Mouse (Mus musculus) heart, embryonic 11.5 days (tissue): ENCODE data around the gene Gemin7. TPM values are rescaled to one million over a fixed set of nuclear protein-coding genes. Genes with fewer than 3 reads are reported as not detected.
A peak's percentile ranks its signal among the peaks of the same experiment; 100 is the strongest.

Experiments used
- ATAC-seq: fragments of 200-750 bp; cut with Nextera tagmentation; replicated peaks from 2 replicates; pipeline ENCODE4 v1.8.0; 2017; ENCODE audit warnings: moderate library complexity; ENCODE audit not compliant: insufficient number of reproducible peaks, low FRiP score, low TSS enrichment
- H3K27ac ChIP-seq: fragments of 300-500 bp; sonication (generic); 2 replicates; pipeline ENCODE4 v1.5.1; 2014; ENCODE audit warnings: mild to moderate bottlenecking, low read depth, low read length
- H3K27me3 ChIP-seq: fragments of 300-500 bp; sonication (generic); 2 replicates; pipeline ENCODE4 v1.6.1; 2014; ENCODE audit warnings: mild to moderate bottlenecking, low read length, mixed read lengths; ENCODE audit not compliant: control insufficient read depth, insufficient read depth
- H3K36me3 ChIP-seq: fragments of 300-500 bp; sonication (generic); 2 replicates; pipeline ENCODE4 v1.6.1; 2014; ENCODE audit warnings: mild to moderate bottlenecking, low read length, moderate library complexity, mixed read lengths; ENCODE audit not compliant: control insufficient read depth, insufficient read depth
- H3K4me1 ChIP-seq: fragments of 300-500 bp; sonication (generic); 2 replicates; pipeline ENCODE4 v1.6.1; 2014; ENCODE audit warnings: low read length; ENCODE audit not compliant: control insufficient read depth, insufficient read depth
- H3K4me2 ChIP-seq: fragments of 300-500 bp; sonication (generic); 2 replicates; pipeline ENCODE4 v1.6.1; 2014; ENCODE audit warnings: mild to moderate bottlenecking, moderate library complexity
- H3K4me3 ChIP-seq: fragments of 300-500 bp; sonication (generic); 2 replicates; pipeline ENCODE4 v1.5.1; 2014; ENCODE audit warnings: low read depth, low read length
- H3K9ac ChIP-seq: fragments of 300-500 bp; sonication (generic); 2 replicates; pipeline ENCODE4 v1.6.1; 2014; ENCODE audit warnings: mild to moderate bottlenecking, low read depth, low read length, moderate library complexity
- H3K9me3 ChIP-seq: fragments of 300-500 bp; sonication (generic); replicated peaks from 2 replicates; pipeline ENCODE4 v1.6.1; 2016; ENCODE audit warnings: low read length; ENCODE audit not compliant: control insufficient read depth
- WGBS: fragments of 180-500 bp; shearing (Covaris S2); extraction: QIAGEN DNeasy Blood & Tissue Kit; methylation state at CpG from one replicate; pipeline ENCODE4 v1.1.7; 2014; ENCODE audit not compliant: insufficient replicate concordance; 5-methylcytosine and 5-hydroxymethylcytosine counted together
- polyA plus RNA-seq: library from polyadenylated mRNA; unstranded; fragments of >200 nt; fragmentation: Nextera tagmentation; extraction: Ambion mirVana; gene quantifications from 2 replicates; pipeline ENCODE4 v1.2.1, GENCODE M21; 2014

Gemin7 gene
- polyA plus RNA-seq, 1 experiment from 2014 or later, result 141 TPM

- peak overlapping the region; percentile 94; the same call in 1 of the 2 replicates for H3K27ac ChIP-seq
- H3K36me3 ChIP-seq, result peaks cover 18% of the 10 kb centered on the region
- peak overlapping the region; percentile 97 for H3K4me3 ChIP-seq
- WGBS, result 21% methylated on average over 11 of the region's 11 CpGs
- peaks cover 3% of the 10 kb centered on the region; the same call in 1 of the 2 replicates for H3K9me3 ChIP-seq
- ATAC-seq, result no peak
- H3K9ac ChIP-seq, result peak overlapping the region; percentile 96
- H3K4me1 ChIP-seq, result peaks cover 43% of the 10 kb centered on the region
- peak overlapping the region; percentile 100 for H3K4me2 ChIP-seq
- no peaks in the 10 kb centered on the region for H3K27me3 ChIP-seq
Observed at GRCm38 (mm10) chr7:19560491-19561260, 16.7 kb downstream of the Gemin7 start.

GRCm38 (mm10) chr7:19558965-19559364, 18.4 kb downstream of the Gemin7 start:
- Histone ChIP-seq H3K9ac (peak overlapping the region; percentile 34; the same call in 1 of the 2 replicates), H3K27me3 (no peaks in the 10 kb centered on the region), H3K4me1 (peaks cover 43% of the 10 kb centered on the region), H3K27ac (no peak overlapping the region), H3K36me3 (0 out of 2 replicates have a peak, but pooled peaks cover 7% of the 10 kb centered on the region), H3K4me3 (no peak overlapping the region), H3K9me3 (no peaks in the 10 kb centered on the region), H3K4me2 (no peak overlapping the region; the same call in 1 of the 2 replicates)
- ATAC-seq, result no peak
- WGBS, result 36% methylated on average over 2 of the region's 2 CpGs

DNA sequence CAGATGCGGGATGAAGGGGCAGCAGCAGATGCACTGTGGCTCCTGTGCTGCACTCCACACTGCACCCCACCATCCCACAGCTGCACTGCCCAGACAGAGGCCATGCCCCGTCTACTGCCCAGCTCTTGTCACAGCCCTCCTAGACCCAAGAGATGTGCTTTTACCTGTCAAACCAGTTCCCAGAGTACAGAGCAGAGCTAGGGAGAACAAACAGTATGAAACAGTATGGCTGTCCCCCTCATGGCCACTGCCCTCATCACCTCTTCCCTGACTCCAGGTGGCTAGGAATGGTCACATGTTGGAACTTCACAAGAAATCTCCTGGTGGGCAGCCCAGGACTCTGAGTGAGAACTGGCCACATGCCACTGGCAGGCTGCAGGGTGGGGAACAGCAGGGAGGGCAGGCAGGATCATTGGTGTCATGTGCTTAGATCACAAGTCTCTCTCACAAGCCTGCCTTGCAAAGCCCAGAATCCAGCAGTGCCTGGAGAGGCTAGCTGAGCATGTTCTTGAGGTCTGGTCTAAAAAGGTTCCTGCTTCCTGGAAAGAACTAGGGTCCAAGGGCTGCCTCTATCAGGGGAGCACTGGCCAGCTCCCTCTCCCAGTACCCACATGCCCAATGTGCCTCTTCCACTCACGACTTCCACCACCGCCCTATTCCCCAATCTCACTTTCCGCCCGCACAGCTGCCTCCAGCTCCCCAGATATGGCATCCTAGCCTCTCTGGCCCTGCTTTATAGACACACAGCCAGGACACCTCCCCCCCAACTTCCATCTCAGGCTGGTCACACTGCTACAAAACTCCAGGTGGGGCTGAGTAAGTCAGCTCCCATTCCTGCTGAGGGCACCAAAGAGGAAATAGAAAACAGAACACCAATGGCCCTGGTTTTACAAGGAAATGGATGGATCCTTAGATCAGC, 19.2 kb downstream of the Gemin7 start:
- no peak for ATAC-seq
- Histone ChIP-seq H3K4me2 (no peak overlapping the region), H3K9me3 (no peaks in the 10 kb centered on the region), H3K36me3 (0 out of 2 replicates have a peak, but pooled peaks cover 11% of the 10 kb centered on the region), H3K9ac (no peak overlapping the region), H3K4me3 (no peak overlapping the region), H3K4me1 (peaks cover 40% of the 10 kb centered on the region), H3K27ac (no peak overlapping the region), H3K27me3 (no peaks in the 10 kb centered on the region)
- 85% methylated on average over 6 of the region's 6 CpGs for WGBS

- H3K27me3 ChIP-seq, result no peaks in the 10 kb centered on the region
- H3K4me1 ChIP-seq, result peaks cover 39% of the 10 kb centered on the region
- H3K4me2 ChIP-seq, result peak overlapping the region; percentile 19; the same call in 1 of the 2 replicates
- H3K4me3 ChIP-seq, result no peak overlapping the region
- no peaks in the 10 kb centered on the region for H3K9me3 ChIP-seq
- H3K9ac ChIP-seq, result no peak overlapping the region
- H3K27ac ChIP-seq, result 0 out of 2 replicates have a peak overlapping the region, but pooled peaks have one; percentile 15
- 77% methylated on average over 2 of the region's 2 CpGs for WGBS
- ATAC-seq, result no peak
- H3K36me3 ChIP-seq, result peaks cover 13% of the 10 kb centered on the region; the same call in 1 of the 2 replicates
Observed at GRCm38 (mm10) chr7:19557086-19557485, 20.3 kb downstream of the Gemin7 start.

- no peaks in the 10 kb centered on the region for H3K9me3 ChIP-seq
- H3K27me3 ChIP-seq, result no peaks in the 10 kb centered on the region
- H3K27ac ChIP-seq, result no peak overlapping the region
- H3K4me3 ChIP-seq, result no peak overlapping the region
- WGBS, result 87% methylated on average over 1 of the region's 1 CpGs
- H3K9ac ChIP-seq, result no peak overlapping the region
- H3K36me3 ChIP-seq, result peaks cover 13% of the 10 kb centered on the region; the same call in 1 of the 2 replicates
- peaks cover 22% of the 10 kb centered on the region for H3K4me1 ChIP-seq
- ATAC-seq, result no peak
- no peak overlapping the region for H3K4me2 ChIP-seq
Observed at GRCm38 (mm10) chr7:19554168-19554567, 23.2 kb downstream of the Gemin7 start.

GRCm38 (mm10) chr7:19552443-19552842, 25.0 kb downstream of the Gemin7 start:
- Histone ChIP-seq H3K36me3 (peaks cover 13% of the 10 kb centered on the region; the same call in 1 of the 2 replicates), H3K9ac (no peak overlapping the region), H3K27me3 (no peaks in the 10 kb centered on the region), H3K4me3 (no peak overlapping the region), H3K27ac (no peak overlapping the region), H3K4me1 (peaks cover 12% of the 10 kb centered on the region), H3K4me2 (no peak overlapping the region), H3K9me3 (no peaks in the 10 kb centered on the region)
- no peak for ATAC-seq
- 52% methylated on average over 2 of the region's 2 CpGs for WGBS

DNA sequence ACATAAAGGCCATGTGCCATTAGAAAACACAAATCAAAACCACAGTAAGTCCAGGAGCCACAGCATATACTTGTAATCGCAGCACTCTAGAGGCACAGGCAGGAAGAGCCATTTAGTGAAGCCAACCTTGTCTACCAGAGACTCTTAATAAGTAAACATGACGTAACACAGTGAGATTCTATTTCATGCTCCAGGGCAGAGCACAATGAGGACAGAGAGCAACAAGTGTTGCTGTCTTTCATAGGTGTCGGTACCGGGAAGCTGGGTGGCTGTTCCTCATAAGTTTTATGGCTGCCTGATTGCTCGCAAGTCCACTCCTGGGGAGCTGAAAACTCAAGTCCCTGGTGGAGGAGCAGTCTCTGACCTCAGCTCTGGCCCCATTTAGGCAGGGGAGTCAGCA, 25.8 kb downstream of the Gemin7 start:
- no peak overlapping the region for H3K4me2 ChIP-seq
- H3K9ac ChIP-seq, result no peak overlapping the region
- no peak overlapping the region for H3K4me3 ChIP-seq
- 95% methylated on average over 5 of the region's 5 CpGs for WGBS
- H3K27ac ChIP-seq, result no peak overlapping the region
- H3K36me3 ChIP-seq, result peaks cover 13% of the 10 kb centered on the region; the same call in 1 of the 2 replicates
- no peaks in the 10 kb centered on the region for H3K9me3 ChIP-seq
- H3K4me1 ChIP-seq, result peaks cover 10% of the 10 kb centered on the region
- H3K27me3 ChIP-seq, result no peaks in the 10 kb centered on the region
- ATAC-seq, result no peak

GRCm38 (mm10) chr7:19549394-19549793, 28.0 kb downstream of the Gemin7 start:
- H3K36me3 ChIP-seq, result peaks cover 8% of the 10 kb centered on the region; the same call in 1 of the 2 replicates
- H3K9ac ChIP-seq, result no peak overlapping the region
- no peaks in the 10 kb centered on the region for H3K9me3 ChIP-seq
- no peak overlapping the region for H3K4me3 ChIP-seq
- 86% methylated on average over 10 of the region's 10 CpGs for WGBS
- H3K27me3 ChIP-seq, result no peaks in the 10 kb centered on the region
- no peak overlapping the region for H3K4me2 ChIP-seq
- no peak for ATAC-seq
- no peak overlapping the region for H3K27ac ChIP-seq
- H3K4me1 ChIP-seq, result peaks cover 13% of the 10 kb centered on the region
